Mouse (Mus musculus) mouse trophoblast stem cell (cell line): ENCODE data around the gene Gfra1.

Source experiments
- in situ Hi-C, 2 experiments: fragments of 300-500 bp; cut with MseI, MboI; formaldehyde crosslinking; loops; 2 replicates in 1 of 2; 3 replicates in 1 of 2; pipeline ENCODE4 v1.15.1; 2025

Gfra1 gene

GRCm38 (mm10) chr19:58395785-58396603, 59.7 kb downstream of the Gfra1 start:
- in situ Hi-C loops, result no loop called here

GRCm38 (mm10) chr19:58393121-58393520, 62.6 kb downstream of the Gfra1 start:
- in situ Hi-C loops, result no loop called here

GRCm38 (mm10) chr19:58391796-58392195, 63.9 kb downstream of the Gfra1 start:
- in situ Hi-C loops, result no loop called here

GRCm38 (mm10) chr19:58389466-58389865, 66.2 kb downstream of the Gfra1 start:
- in situ Hi-C loops, result no loop called here

- in situ Hi-C loops, result no loop called here
Observed at GRCm38 (mm10) chr19:58388851-58389447, 66.8 kb downstream of the Gfra1 start.

- in situ Hi-C loops, result no loop called here
Observed at GRCm38 (mm10) chr19:58383273-58383672, 72.4 kb downstream of the Gfra1 start.

GRCm38 (mm10) chr19:58382535-58382934, 73.2 kb downstream of the Gfra1 start:
- in situ Hi-C loops, result no loop called here

GRCm38 (mm10) chr19:58377969-58378368, 77.7 kb downstream of the Gfra1 start:
- in situ Hi-C loops, result no loop called here

GRCm38 (mm10) chr19:58376675-58377102, 79.0 kb downstream of the Gfra1 start:
- in situ Hi-C loops, result no loop called here

- in situ Hi-C loops, result no loop called here
Observed at GRCm38 (mm10) chr19:58374648-58375047, 81.1 kb downstream of the Gfra1 start.

- in situ Hi-C loops, result no loop called here
Observed at GRCm38 (mm10) chr19:58374155-58374554, 81.6 kb downstream of the Gfra1 start.

- in situ Hi-C loops, result no loop called here
Observed at GRCm38 (mm10) chr19:58368513-58368912, 87.2 kb downstream of the Gfra1 start.

GRCm38 (mm10) chr19:58364688-58365087, 91.0 kb downstream of the Gfra1 start:
- in situ Hi-C loops, result no loop called here

GRCm38 (mm10) chr19:58360982-58361381, 94.7 kb downstream of the Gfra1 start:
- in situ Hi-C loops, result no loop called here

GRCm38 (mm10) chr19:58358063-58358462, 97.6 kb downstream of the Gfra1 start:
- in situ Hi-C loops, result no loop called here

GRCm38 (mm10) chr19:58353953-58354352, 101.8 kb downstream of the Gfra1 start:
- in situ Hi-C loops, result no loop called here

- in situ Hi-C loops, result no loop called here
Observed at GRCm38 (mm10) chr19:58353260-58353870, 102.3 kb downstream of the Gfra1 start.

GRCm38 (mm10) chr19:58349890-58350408, 105.8 kb downstream of the Gfra1 start:
- in situ Hi-C loops, result no loop called here

GRCm38 (mm10) chr19:58345137-58345536, 110.6 kb downstream of the Gfra1 start:
- in situ Hi-C loops, result no loop called here

GRCm38 (mm10) chr19:58341351-58341750, 114.4 kb downstream of the Gfra1 start:
- in situ Hi-C loops, result no loop called here

GRCm38 (mm10) chr19:58340221-58340620, 115.5 kb downstream of the Gfra1 start:
- in situ Hi-C loops, result no loop called here

GRCm38 (mm10) chr19:58336802-58337201, 118.9 kb downstream of the Gfra1 start:
- in situ Hi-C loops, result no loop called here
